Mouse (Mus musculus): ENCODE results near the gene Enpp1. TPM values are rescaled to one million over a fixed set of nuclear protein-coding genes. Genes with fewer than 3 reads are reported as not detected.
A peak's percentile ranks its signal among the peaks of the same experiment; 100 is the strongest.

The Enpp1 gene
- polyA plus RNA-seq, 1 experiment = 0.89 TPM

DNA sequence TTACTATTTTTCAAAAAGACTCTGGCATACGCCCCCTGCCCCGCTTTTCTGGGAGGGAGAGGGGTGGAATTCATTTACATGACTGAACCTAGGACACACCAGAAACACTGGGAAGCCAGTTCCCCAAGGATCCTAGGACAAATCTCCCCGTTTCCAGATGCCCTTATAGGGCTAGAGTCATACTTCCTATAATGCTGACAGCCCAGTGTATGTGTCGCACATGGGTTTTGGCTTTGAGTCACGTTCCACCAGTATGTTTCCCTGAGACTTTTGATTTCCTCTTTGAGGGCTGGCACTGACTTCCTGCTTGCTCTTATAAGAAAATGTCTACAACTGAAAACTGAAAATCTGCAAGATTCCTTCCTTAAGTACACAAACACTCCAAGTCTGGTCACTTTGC is 120.2 kb downstream of the Enpp1 start:
- Histone ChIP-seq H3K27ac (ENCODE audit: control insufficient read depth, insufficient read depth, low read length) (no peak overlapping the region), H3K4me3 (ENCODE audit: control insufficient read depth, insufficient read depth, low read length) (no peak overlapping the region), H3K4me1 (replicated peaks; ENCODE audit: control insufficient read depth, insufficient read depth, low read length) (peaks cover 9% of the 10 kb centered on the region), H3K27me3 (ENCODE audit: control insufficient read depth, insufficient read depth, low read length) (peaks cover 8% of the 10 kb centered on the region), H3K36me3 (ENCODE audit: control insufficient read depth, insufficient read depth, low read length) (no peaks in the 10 kb centered on the region)
- peak; percentile 7 for DNase-seq
- TF ChIP-seq POLR2A (IDR thresholded peaks at IDR 0.05; ENCODE audit: control insufficient read depth, extremely low read depth, insufficient read depth, low read length, poor library complexity) (no peak), CTCF (IDR thresholded peaks at IDR 0.05; ENCODE audit: borderline replicate concordance, control insufficient read depth, extremely low read depth, insufficient read depth, low read length, poor library complexity) (no peak)
- WGBS = 37% methylated on average over 5 of the region's 5 CpGs

DNA sequence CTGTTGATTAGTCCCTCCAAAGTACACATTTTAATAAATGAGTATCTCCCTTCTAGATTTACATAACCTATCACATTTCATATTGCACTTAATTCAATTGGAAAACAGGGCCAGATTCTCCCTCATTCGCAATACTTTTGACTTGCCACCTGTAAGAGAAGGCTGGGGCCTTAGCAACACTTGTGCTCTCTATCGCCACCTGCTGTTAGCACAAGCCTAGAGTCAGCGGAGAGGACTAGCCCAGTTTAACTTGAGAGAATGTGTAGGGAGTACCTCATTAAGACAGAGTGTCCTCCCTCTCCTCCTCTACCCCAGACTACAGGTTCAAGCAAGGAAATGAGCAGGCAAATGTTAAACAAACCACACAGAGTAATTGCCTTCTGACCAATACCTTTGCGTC is 120.8 kb downstream of the Enpp1 start:
- Histone ChIP-seq H3K27ac (ENCODE audit: control insufficient read depth, insufficient read depth, low read length) (no peak overlapping the region), H3K36me3 (ENCODE audit: control insufficient read depth, insufficient read depth, low read length) (no peaks in the 10 kb centered on the region), H3K27me3 (ENCODE audit: control insufficient read depth, insufficient read depth, low read length) (peaks cover 8% of the 10 kb centered on the region), H3K4me1 (replicated peaks; ENCODE audit: control insufficient read depth, insufficient read depth, low read length) (peaks cover 9% of the 10 kb centered on the region), H3K4me3 (ENCODE audit: control insufficient read depth, insufficient read depth, low read length) (no peak overlapping the region)
- TF ChIP-seq CTCF (IDR thresholded peaks at IDR 0.05; ENCODE audit: borderline replicate concordance, control insufficient read depth, extremely low read depth, insufficient read depth, low read length, poor library complexity) (no peak), POLR2A (IDR thresholded peaks at IDR 0.05; ENCODE audit: control insufficient read depth, extremely low read depth, insufficient read depth, low read length, poor library complexity) (no peak)
- WGBS = 33% methylated on average over 4 of the region's 4 CpGs
- DNase-seq = peak; percentile 79

DNA sequence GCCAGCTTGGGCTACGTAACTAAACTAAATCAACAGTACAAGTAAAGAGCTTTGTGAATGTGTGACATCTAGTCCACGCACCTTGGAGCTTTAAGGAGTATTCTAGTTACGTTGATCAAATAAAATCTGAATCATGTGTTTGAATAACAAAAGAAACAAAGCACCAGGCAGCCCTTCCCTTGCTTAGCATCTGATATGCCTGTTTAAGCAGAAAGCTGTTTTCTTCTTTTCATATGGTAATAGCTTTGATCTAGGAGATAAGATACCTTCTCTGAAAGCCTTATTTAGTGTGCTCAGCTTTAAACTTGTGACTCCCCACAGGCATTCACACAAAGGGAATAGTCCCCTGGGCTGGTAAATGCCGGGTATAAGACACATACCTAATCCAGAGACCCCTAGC is 121.4 kb downstream of the Enpp1 start:
- Histone ChIP-seq H3K27me3 (ENCODE audit: control insufficient read depth, insufficient read depth, low read length) (peaks cover 6% of the 10 kb centered on the region), H3K27ac (ENCODE audit: control insufficient read depth, insufficient read depth, low read length) (no peak overlapping the region), H3K4me1 (replicated peaks; ENCODE audit: control insufficient read depth, insufficient read depth, low read length) (peaks cover 6% of the 10 kb centered on the region), H3K36me3 (ENCODE audit: control insufficient read depth, insufficient read depth, low read length) (no peaks in the 10 kb centered on the region), H3K4me3 (ENCODE audit: control insufficient read depth, insufficient read depth, low read length) (no peak overlapping the region)
- DNase-seq = no peak
- TF ChIP-seq POLR2A (IDR thresholded peaks at IDR 0.05; ENCODE audit: control insufficient read depth, extremely low read depth, insufficient read depth, low read length, poor library complexity) (no peak), CTCF (IDR thresholded peaks at IDR 0.05; ENCODE audit: borderline replicate concordance, control insufficient read depth, extremely low read depth, insufficient read depth, low read length, poor library complexity) (no peak)
- 72% methylated on average over 4 of the region's 4 CpGs for WGBS

DNA sequence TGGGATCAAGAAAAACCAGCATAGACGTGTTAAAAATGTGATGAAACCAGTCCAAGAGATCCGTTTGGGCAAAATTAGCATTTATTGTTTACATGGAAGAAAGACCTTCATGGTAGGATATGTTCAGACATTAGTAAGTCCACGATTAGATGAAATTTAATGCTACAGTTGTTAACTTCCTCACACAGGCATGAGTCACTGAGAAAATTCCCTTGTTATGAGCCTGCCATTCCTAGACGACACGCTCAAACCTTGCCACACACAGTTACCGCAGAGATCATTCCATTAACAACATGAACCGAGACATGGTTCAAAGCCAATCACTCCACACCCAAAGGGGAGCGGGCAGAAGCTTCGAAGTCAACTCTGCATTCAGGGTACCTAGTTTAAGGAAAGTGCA is 122.7 kb downstream of the Enpp1 start:
- DNase-seq = no peak
- no peak overlapping the region for H3K27ac ChIP-seq (ENCODE audit: control insufficient read depth, insufficient read depth, low read length)
- no peak overlapping the region for H3K4me3 ChIP-seq (ENCODE audit: control insufficient read depth, insufficient read depth, low read length)
- no peaks in the 10 kb centered on the region for H3K36me3 ChIP-seq (ENCODE audit: control insufficient read depth, insufficient read depth, low read length)
- peaks cover 4% of the 10 kb centered on the region; the same call in 1 of the 2 replicates for H3K4me1 ChIP-seq (replicated peaks; ENCODE audit: control insufficient read depth, insufficient read depth, low read length)
- H3K27me3 ChIP-seq (ENCODE audit: control insufficient read depth, insufficient read depth, low read length) = no peaks in the 10 kb centered on the region
- WGBS = 94% methylated on average over 9 of the region's 9 CpGs
- TF ChIP-seq CTCF (IDR thresholded peaks at IDR 0.05; ENCODE audit: borderline replicate concordance, control insufficient read depth, extremely low read depth, insufficient read depth, low read length, poor library complexity) (no peak), POLR2A (IDR thresholded peaks at IDR 0.05; ENCODE audit: control insufficient read depth, extremely low read depth, insufficient read depth, low read length, poor library complexity) (no peak)

DNA sequence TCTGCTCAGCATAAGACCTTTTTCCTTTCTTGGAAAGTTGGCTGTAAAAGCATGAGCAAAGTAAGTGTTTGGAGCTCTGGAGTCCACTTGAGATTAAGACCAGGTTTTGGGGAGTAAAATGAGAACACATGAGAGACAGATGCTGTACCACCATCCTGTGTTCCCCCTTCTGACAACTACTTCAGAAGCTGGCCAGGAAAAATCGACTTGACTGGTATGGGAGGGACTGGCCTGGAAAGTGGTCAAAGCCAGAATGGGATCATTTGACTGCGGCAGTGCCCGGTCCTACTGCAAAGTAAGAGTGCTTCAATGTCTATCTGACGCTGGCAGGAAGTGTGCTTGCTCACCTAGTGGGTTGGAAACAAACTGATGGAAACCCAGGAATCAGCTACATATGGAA is 123.1 kb downstream of the Enpp1 start:
- no peaks in the 10 kb centered on the region for H3K36me3 ChIP-seq (ENCODE audit: control insufficient read depth, insufficient read depth, low read length)
- H3K27ac ChIP-seq (ENCODE audit: control insufficient read depth, insufficient read depth, low read length) = no peak overlapping the region
- TF ChIP-seq CTCF (IDR thresholded peaks at IDR 0.05; ENCODE audit: borderline replicate concordance, control insufficient read depth, extremely low read depth, insufficient read depth, low read length, poor library complexity) = no peak
- no peak for TF ChIP-seq POLR2A (IDR thresholded peaks at IDR 0.05; ENCODE audit: control insufficient read depth, extremely low read depth, insufficient read depth, low read length, poor library complexity)
- no peak for DNase-seq
- H3K4me3 ChIP-seq (ENCODE audit: control insufficient read depth, insufficient read depth, low read length) = no peak overlapping the region
- no peaks in the 10 kb centered on the region for H3K27me3 ChIP-seq (ENCODE audit: control insufficient read depth, insufficient read depth, low read length)
- H3K4me1 ChIP-seq (replicated peaks; ENCODE audit: control insufficient read depth, insufficient read depth, low read length) = peaks cover 4% of the 10 kb centered on the region; the same call in 1 of the 2 replicates
- 86% methylated on average over 4 of the region's 4 CpGs for WGBS

Other genes starting within 250 kb of the Enpp1 start
- 14.1 and 19.7 TPM in 2 replicates for gene Ccn2, start 116.7 kb downstream of the Enpp1 start, polyA plus RNA-seq (2012; rRNA removed)
- gene Enpp3, start 130.7 kb upstream of the Enpp1 start, polyA plus RNA-seq (2012; rRNA removed) = 0.53 and 0.57 TPM in 2 replicates
- 28.9 and 30.9 TPM in 2 replicates for gene Med23, start 157.8 kb upstream of the Enpp1 start, polyA plus RNA-seq (2012; rRNA removed)
- 0.23 and 1.0 TPM in 2 replicates for gene Arg1, start 215.3 kb upstream of the Enpp1 start, polyA plus RNA-seq (2012; rRNA removed)